Mouse (Mus musculus): ENCODE data around the gene Dmbt1. TPM values are rescaled to one million over a fixed set of nuclear protein-coding genes. Genes with fewer than 3 reads are reported as not detected.
A peak's percentile ranks its signal among the peaks of the same experiment; 100 is the strongest.

Dmbt1 gene
- polyA plus RNA-seq, 1 experiment from 2014 or later, result not detected

DNA sequence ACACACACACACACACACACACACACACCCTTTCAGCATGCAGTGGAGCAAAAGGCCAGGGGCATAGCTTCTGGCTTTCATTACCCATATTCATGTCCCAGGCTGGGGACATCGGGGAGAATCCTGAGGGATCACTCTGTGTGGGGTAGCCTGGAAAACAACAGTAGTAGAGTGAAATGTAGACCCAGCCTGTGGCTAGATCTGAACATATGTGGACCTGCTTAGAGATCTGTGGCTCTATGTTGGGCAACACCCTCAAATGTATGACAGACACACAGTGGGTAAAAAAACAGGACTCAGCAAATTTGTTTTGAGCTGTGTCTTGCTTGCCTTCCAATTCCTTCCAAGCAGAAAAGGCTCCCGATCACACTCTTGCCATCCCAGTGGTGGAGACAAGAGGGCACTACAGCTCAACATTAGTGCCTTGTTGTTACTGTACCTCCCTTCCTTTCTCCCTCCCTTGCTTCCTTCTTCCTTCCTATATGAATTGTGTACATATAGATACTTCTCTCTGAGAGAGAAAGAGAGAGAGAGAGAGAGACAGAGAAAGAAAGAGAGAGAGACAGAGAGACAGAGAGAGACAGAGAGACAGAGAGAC lies 90.5 kb downstream of the Dmbt1 start:
- Histone ChIP-seq H3K9me3 (ENCODE audit: control insufficient read depth, low read length) (no peaks in the 10 kb centered on the region), H3K4me1 (ENCODE audit: control insufficient read depth, insufficient read depth, low read length) (no peaks in the 10 kb centered on the region), H3K27me3 (ENCODE audit: control insufficient read depth, insufficient read depth, low read length) (no peaks in the 10 kb centered on the region), H3K36me3 (ENCODE audit: control insufficient read depth, insufficient read depth, low read length) (no peaks in the 10 kb centered on the region), H3K27ac (ENCODE audit: low read depth, low read length) (no peak overlapping the region), H3K9ac (ENCODE audit: low read length) (no peak overlapping the region), H3K4me2 (ENCODE audit: low read depth) (no peak overlapping the region), H3K4me3 (ENCODE audit: low read depth, low read length) (no peak overlapping the region)
- ATAC-seq (ENCODE audit: insufficient read depth, low FRiP score, low TSS enrichment), result no peak
- DNase-seq (ENCODE audit: low spot score), result no peak
- whole genome bisulfite sequencing, result 93% methylated on average over 2 of the region's 2 CpGs

DNA sequence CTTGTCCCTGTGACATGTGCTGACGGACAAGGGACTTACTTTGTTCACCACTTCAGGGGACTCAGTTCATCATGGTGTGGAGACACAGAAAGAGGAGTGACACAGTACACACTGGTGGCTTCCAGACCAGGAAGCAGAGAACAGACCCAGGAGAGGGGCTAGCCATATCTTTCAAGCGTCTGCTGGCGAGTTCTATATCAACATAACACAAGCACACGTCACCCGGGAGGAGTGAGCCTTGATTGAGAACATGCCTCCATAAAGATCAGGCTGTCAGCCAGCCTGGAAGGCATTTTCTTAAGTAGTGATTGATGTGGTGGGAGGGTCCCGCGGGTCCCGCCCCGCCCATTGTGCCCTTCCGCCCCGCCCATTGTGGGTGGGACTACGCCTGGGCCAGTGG lies 98.2 kb downstream of the Dmbt1 start:
- 74% methylated on average over 12 of the region's 12 CpGs for WGBS
- Histone ChIP-seq H3K4me2 (ENCODE audit: low read depth) (no peak overlapping the region), H3K36me3 (ENCODE audit: control insufficient read depth, insufficient read depth, low read length) (no peaks in the 10 kb centered on the region), H3K4me3 (ENCODE audit: low read depth, low read length) (no peak overlapping the region), H3K9ac (ENCODE audit: low read length) (no peak overlapping the region), H3K9me3 (ENCODE audit: control insufficient read depth, low read length) (no peaks in the 10 kb centered on the region), H3K4me1 (ENCODE audit: control insufficient read depth, insufficient read depth, low read length) (no peaks in the 10 kb centered on the region), H3K27ac (ENCODE audit: low read depth, low read length) (no peak overlapping the region), H3K27me3 (ENCODE audit: control insufficient read depth, insufficient read depth, low read length) (no peaks in the 10 kb centered on the region)
- peak; percentile 19 for DNase-seq (ENCODE audit: low spot score)
- ATAC-seq (ENCODE audit: insufficient read depth, low FRiP score, low TSS enrichment), result no peak

DNA sequence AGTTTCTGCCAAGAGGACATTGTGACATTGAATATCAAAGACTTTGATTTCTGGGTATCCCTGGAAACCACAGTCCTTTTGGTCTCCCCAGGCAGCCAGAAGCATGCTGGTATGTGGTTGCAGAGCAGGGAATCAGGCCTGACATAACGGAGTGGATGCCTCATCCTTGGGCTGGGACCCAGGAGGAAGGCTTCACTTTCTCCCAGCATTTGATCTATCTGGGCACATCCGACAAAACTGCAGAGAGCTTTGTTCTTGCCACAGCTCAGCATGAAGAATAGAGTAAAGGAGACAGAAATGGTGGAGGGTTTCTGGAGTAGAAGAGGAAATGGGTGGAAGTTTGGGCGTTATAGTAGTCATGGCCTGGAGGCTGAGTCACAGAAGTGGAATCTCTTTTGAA lies 101.3 kb downstream of the Dmbt1 start:
- no peak for ATAC-seq (ENCODE audit: insufficient read depth, low FRiP score, low TSS enrichment)
- no peak for DNase-seq (ENCODE audit: low spot score)
- no peaks in the 10 kb centered on the region for H3K27me3 ChIP-seq (ENCODE audit: control insufficient read depth, insufficient read depth, low read length)
- H3K9me3 ChIP-seq (ENCODE audit: control insufficient read depth, low read length), result no peaks in the 10 kb centered on the region
- 75% methylated on average over 3 of the region's 3 CpGs for WGBS
- H3K4me1 ChIP-seq (ENCODE audit: control insufficient read depth, insufficient read depth, low read length), result no peaks in the 10 kb centered on the region
- no peak overlapping the region for H3K27ac ChIP-seq (ENCODE audit: low read depth, low read length)
- H3K4me3 ChIP-seq (ENCODE audit: low read depth, low read length), result no peak overlapping the region
- no peak overlapping the region for H3K4me2 ChIP-seq (ENCODE audit: low read depth)
- H3K36me3 ChIP-seq (ENCODE audit: control insufficient read depth, insufficient read depth, low read length), result no peaks in the 10 kb centered on the region
- H3K9ac ChIP-seq (ENCODE audit: low read length), result no peak overlapping the region

DNA sequence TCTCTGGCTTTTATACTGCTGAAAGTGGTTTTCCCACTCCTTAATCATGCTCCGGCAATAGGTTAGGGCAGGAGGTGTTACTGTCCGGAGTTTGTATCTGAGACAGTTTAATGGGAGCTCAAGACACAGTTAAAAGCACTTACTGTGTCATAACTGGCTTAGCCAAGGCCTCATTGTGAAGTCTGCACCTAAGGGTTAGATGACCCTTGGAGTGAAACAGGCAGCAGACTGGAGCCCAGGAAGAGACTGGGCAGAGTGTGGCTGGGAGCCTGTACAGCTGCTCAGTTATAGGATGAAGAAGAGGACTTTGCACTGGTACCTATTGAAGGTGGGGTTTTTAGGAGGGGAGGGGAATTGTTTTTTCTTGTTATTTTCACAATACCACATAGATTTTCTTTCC lies 114.4 kb downstream of the Dmbt1 start, which contains the start of gene 4933402N03Rik:
TSS of gene 4933402N03Rik (minus strand) at position 101 of the 400 bp plus-strand sequence.
- Histone ChIP-seq H3K4me1 (ENCODE audit: control insufficient read depth, insufficient read depth, low read length) (no peaks in the 10 kb centered on the region), H3K9ac (ENCODE audit: low read length) (no peak within 1 kb of the TSS), H3K4me2 (ENCODE audit: low read depth) (no peak within 1 kb of the TSS), H3K27ac (ENCODE audit: low read depth, low read length) (no peak within 1 kb of the TSS), H3K9me3 (ENCODE audit: control insufficient read depth, low read length) (no peaks in the 10 kb centered on the region), H3K36me3 (ENCODE audit: control insufficient read depth, insufficient read depth, low read length) (no peaks in the 10 kb centered on the region), H3K27me3 (ENCODE audit: control insufficient read depth, insufficient read depth, low read length) (no peaks in the 10 kb centered on the region), H3K4me3 (ENCODE audit: low read depth, low read length) (no peak within 1 kb of the TSS)
- DNase-seq (ENCODE audit: low spot score), result no peak
- ATAC-seq (ENCODE audit: insufficient read depth, low FRiP score, low TSS enrichment), result no peak
- 92% methylated on average over 2 of the region's 2 CpGs for WGBS

DNA sequence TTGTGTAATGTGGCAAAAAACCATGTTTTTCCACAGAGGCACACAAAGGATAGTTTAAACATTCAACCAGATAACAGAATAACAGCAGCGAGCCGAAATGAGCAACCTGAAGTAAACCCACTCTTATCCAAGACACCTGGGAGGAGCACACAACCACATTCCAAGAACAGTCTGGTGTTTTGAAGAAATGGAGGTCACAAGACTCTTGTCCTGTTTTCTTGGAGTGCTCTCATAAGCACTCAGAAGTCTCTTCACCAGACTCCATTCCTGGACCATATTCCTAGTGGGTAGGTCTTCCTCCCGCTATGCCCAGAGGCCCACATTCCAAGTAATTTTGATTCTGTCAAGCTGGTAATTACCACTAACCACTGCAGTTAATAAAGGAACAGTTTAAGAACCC lies 118.3 kb downstream of the Dmbt1 start:
- no peak overlapping the region for H3K9ac ChIP-seq (ENCODE audit: low read length)
- DNase-seq (ENCODE audit: low spot score) (no peak), ATAC-seq (ENCODE audit: insufficient read depth, low FRiP score, low TSS enrichment) (no peak)
- H3K27me3 ChIP-seq (ENCODE audit: control insufficient read depth, insufficient read depth, low read length), result no peaks in the 10 kb centered on the region
- no peaks in the 10 kb centered on the region for H3K36me3 ChIP-seq (ENCODE audit: control insufficient read depth, insufficient read depth, low read length)
- no peak overlapping the region for H3K4me2 ChIP-seq (ENCODE audit: low read depth)
- H3K9me3 ChIP-seq (ENCODE audit: control insufficient read depth, low read length), result no peaks in the 10 kb centered on the region
- no peak overlapping the region for H3K27ac ChIP-seq (ENCODE audit: low read depth, low read length)
- H3K4me1 ChIP-seq (ENCODE audit: control insufficient read depth, insufficient read depth, low read length), result no peaks in the 10 kb centered on the region
- no peak overlapping the region for H3K4me3 ChIP-seq (ENCODE audit: low read depth, low read length)
- 92% methylated on average over 3 of the region's 3 CpGs for WGBS

DNA sequence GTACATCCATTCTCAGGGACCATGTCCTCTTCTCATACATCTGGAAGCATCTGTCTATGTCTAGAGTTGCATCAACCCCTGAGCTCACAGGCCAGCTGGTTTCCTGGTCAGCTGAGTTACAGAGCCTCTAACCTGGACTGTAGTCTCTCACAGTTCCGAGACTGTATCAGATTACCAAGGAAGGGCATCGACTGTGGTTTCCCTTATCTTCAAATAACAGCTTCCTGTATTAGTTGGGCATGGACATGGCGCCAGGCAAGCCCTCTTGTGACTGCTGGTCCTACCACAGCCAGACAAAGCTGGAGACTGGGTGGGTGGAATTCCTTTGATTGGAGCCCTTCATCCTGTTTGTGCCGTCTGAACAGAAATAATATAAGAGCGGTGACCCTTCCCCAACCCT lies 121.2 kb downstream of the Dmbt1 start:
- Histone ChIP-seq H3K4me3 (ENCODE audit: low read depth, low read length) (no peak overlapping the region), H3K4me1 (ENCODE audit: control insufficient read depth, insufficient read depth, low read length) (no peaks in the 10 kb centered on the region), H3K9ac (ENCODE audit: low read length) (no peak overlapping the region), H3K36me3 (ENCODE audit: control insufficient read depth, insufficient read depth, low read length) (no peaks in the 10 kb centered on the region), H3K9me3 (ENCODE audit: control insufficient read depth, low read length) (no peaks in the 10 kb centered on the region), H3K4me2 (ENCODE audit: low read depth) (no peak overlapping the region), H3K27ac (ENCODE audit: low read depth, low read length) (no peak overlapping the region), H3K27me3 (ENCODE audit: control insufficient read depth, insufficient read depth, low read length) (no peaks in the 10 kb centered on the region)
- DNase-seq (ENCODE audit: low spot score) (no peak), ATAC-seq (ENCODE audit: insufficient read depth, low FRiP score, low TSS enrichment) (no peak)
- 84% methylated on average over 5 of the region's 5 CpGs for WGBS

DNA sequence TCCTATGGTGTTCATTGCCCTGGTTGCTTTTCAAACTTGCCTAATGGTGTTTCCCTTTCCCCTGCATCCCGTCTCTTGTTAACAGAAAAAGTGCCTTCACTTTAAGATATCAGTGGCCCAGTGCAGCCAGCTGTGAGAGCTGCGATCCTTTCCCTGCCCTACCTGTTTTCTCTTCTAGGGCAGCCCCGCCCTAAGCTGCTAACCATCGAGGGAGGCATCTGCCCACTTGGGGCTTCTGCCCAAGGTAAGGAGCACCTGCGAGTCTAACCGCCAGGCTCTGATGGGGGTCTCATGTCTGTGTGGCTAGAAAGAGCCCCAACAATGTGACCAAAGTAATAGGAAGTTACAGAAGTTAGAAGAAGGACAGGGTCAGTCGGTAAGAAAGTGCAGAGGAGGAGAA lies 130.4 kb downstream of the Dmbt1 start:
- DNase-seq (ENCODE audit: low spot score) (no peak), ATAC-seq (ENCODE audit: insufficient read depth, low FRiP score, low TSS enrichment) (no peak)
- no peaks in the 10 kb centered on the region for H3K4me1 ChIP-seq (ENCODE audit: control insufficient read depth, insufficient read depth, low read length)
- H3K4me3 ChIP-seq (ENCODE audit: low read depth, low read length), result no peak overlapping the region
- H3K9me3 ChIP-seq (ENCODE audit: control insufficient read depth, low read length), result no peaks in the 10 kb centered on the region
- no peak overlapping the region for H3K9ac ChIP-seq (ENCODE audit: low read length)
- 75% methylated on average over 7 of the region's 7 CpGs for WGBS
- H3K27me3 ChIP-seq (ENCODE audit: control insufficient read depth, insufficient read depth, low read length), result no peaks in the 10 kb centered on the region
- no peak overlapping the region for H3K4me2 ChIP-seq (ENCODE audit: low read depth)
- no peaks in the 10 kb centered on the region for H3K36me3 ChIP-seq (ENCODE audit: control insufficient read depth, insufficient read depth, low read length)
- no peak overlapping the region for H3K27ac ChIP-seq (ENCODE audit: low read depth, low read length)

DNA sequence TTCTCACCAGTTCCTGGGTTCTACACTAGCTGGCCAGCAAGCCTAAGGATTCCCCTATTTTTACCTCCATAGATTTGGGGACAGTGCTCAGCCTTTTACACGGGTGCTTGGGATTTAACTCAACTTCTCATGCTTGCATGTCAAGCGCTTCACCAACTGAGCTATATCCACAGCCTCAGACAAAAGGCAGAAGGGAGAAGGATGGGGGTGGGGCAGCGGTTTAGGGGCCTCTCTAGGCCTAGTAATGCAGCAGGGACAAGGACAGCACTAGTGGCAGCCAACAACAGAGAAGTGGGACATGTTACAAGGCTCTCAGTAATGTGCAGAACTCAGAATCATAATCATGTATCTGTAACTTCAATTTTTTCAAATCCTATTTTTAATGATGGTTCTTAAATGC lies 135.9 kb downstream of the Dmbt1 start:
- Histone ChIP-seq H3K9ac (ENCODE audit: low read length) (no peak overlapping the region), H3K9me3 (ENCODE audit: control insufficient read depth, low read length) (no peaks in the 10 kb centered on the region), H3K36me3 (ENCODE audit: control insufficient read depth, insufficient read depth, low read length) (no peaks in the 10 kb centered on the region), H3K4me3 (ENCODE audit: low read depth, low read length) (no peak overlapping the region), H3K4me2 (ENCODE audit: low read depth) (no peak overlapping the region), H3K4me1 (ENCODE audit: control insufficient read depth, insufficient read depth, low read length) (no peaks in the 10 kb centered on the region), H3K27ac (ENCODE audit: low read depth, low read length) (no peak overlapping the region), H3K27me3 (ENCODE audit: control insufficient read depth, insufficient read depth, low read length) (no peaks in the 10 kb centered on the region)
- 74% methylated on average over 3 of the region's 3 CpGs for WGBS
- DNase-seq (ENCODE audit: low spot score) (no peak), ATAC-seq (ENCODE audit: insufficient read depth, low FRiP score, low TSS enrichment) (no peak)

DNA sequence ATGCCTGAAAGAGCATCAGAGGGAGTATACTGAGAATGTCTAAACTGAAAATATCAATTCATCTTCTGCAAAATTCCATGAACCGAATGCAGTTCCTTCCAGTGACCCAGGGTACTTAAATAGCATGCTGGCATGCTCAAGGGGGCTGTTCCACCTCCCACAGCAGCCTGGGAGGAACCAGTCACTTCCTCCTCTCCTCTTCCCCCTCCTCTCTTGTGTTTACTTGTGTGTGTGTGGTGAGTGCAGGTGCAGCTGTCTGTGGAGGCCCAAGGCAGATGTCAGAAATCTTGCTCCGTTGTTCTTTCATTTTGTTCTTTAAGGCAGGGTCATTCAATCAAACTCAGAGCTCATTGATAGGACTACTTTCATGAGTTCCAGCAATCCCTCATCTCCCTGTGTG lies 137.2 kb downstream of the Dmbt1 start:
- DNase-seq (ENCODE audit: low spot score), result no peak
- H3K36me3 ChIP-seq (ENCODE audit: control insufficient read depth, insufficient read depth, low read length), result no peaks in the 10 kb centered on the region
- H3K4me1 ChIP-seq (ENCODE audit: control insufficient read depth, insufficient read depth, low read length), result no peaks in the 10 kb centered on the region
- no peak for ATAC-seq (ENCODE audit: insufficient read depth, low FRiP score, low TSS enrichment)
- H3K4me3 ChIP-seq (ENCODE audit: low read depth, low read length), result no peak overlapping the region
- 75% methylated on average over 2 of the region's 2 CpGs for WGBS
- H3K27me3 ChIP-seq (ENCODE audit: control insufficient read depth, insufficient read depth, low read length), result no peaks in the 10 kb centered on the region
- H3K9me3 ChIP-seq (ENCODE audit: control insufficient read depth, low read length), result no peaks in the 10 kb centered on the region
- H3K27ac ChIP-seq (ENCODE audit: low read depth, low read length), result no peak overlapping the region
- H3K4me2 ChIP-seq (ENCODE audit: low read depth), result no peak overlapping the region
- H3K9ac ChIP-seq (ENCODE audit: low read length), result no peak overlapping the region

Data from neural tube, embryonic 11.5 days (tissue).